Mouse (Mus musculus): ENCODE results near the gene Ceacam3. TPM values are rescaled to one million over a fixed set of nuclear protein-coding genes. Genes with fewer than 3 reads are reported as not detected.
"Not testable (repeated sequence)": the region's sequence is repeated elsewhere in the genome, so short reads cannot be mapped to it uniquely, and the experiment has no call there.

The Ceacam3 gene
- total RNA-seq (2017), result not detected in 2 replicates

GRCm38 (mm10) chr7:17149931-17150330 lies at the start of gene Ceacam3:
Ceacam3 (plus strand) TSS chr7:17150282.
- ATAC-seq (ENCODE audit: extremely low read depth, insufficient number of reproducible peaks, low FRiP score, poor library complexity, severe bottlenecking), result no peak

GRCm38 (mm10) chr7:17101631-17102030 lies 48.5 kb upstream of the Ceacam3 start:
- not testable (repeated sequence) for ATAC-seq (ENCODE audit: extremely low read depth, insufficient number of reproducible peaks, low FRiP score, poor library complexity, severe bottlenecking)

GRCm38 (mm10) chr7:17135307-17135706 lies 14.8 kb upstream of the Ceacam3 start:
- ATAC-seq (ENCODE audit: extremely low read depth, insufficient number of reproducible peaks, low FRiP score, poor library complexity, severe bottlenecking), result no peak

GRCm38 (mm10) chr7:17155634-17156033 lies 5.6 kb downstream of the Ceacam3 start:
- ATAC-seq (ENCODE audit: extremely low read depth, insufficient number of reproducible peaks, low FRiP score, poor library complexity, severe bottlenecking), result no peak

GRCm38 (mm10) chr7:17156885-17157677 lies 7.0 kb downstream of the Ceacam3 start:
- no peak for ATAC-seq (ENCODE audit: extremely low read depth, insufficient number of reproducible peaks, low FRiP score, poor library complexity, severe bottlenecking)

- no peak for ATAC-seq (ENCODE audit: extremely low read depth, insufficient number of reproducible peaks, low FRiP score, poor library complexity, severe bottlenecking)
Measured at GRCm38 (mm10) chr7:17159011-17159410, 8.9 kb downstream of the Ceacam3 start.

- ATAC-seq (ENCODE audit: extremely low read depth, insufficient number of reproducible peaks, low FRiP score, poor library complexity, severe bottlenecking), result no peak
Measured at GRCm38 (mm10) chr7:17171827-17172226, 21.7 kb downstream of the Ceacam3 start.

- no peak for ATAC-seq (ENCODE audit: extremely low read depth, insufficient number of reproducible peaks, low FRiP score, poor library complexity, severe bottlenecking)
Measured at GRCm38 (mm10) chr7:17203177-17203576, 53.1 kb downstream of the Ceacam3 start, which contains the start of gene Psg29. Psg29 (plus strand) TSS chr7:17203477.

GRCm38 (mm10) chr7:17205530-17206184 lies 55.6 kb downstream of the Ceacam3 start:
- ATAC-seq (ENCODE audit: extremely low read depth, insufficient number of reproducible peaks, low FRiP score, poor library complexity, severe bottlenecking), result no peak

Other genes with a start within 250 kb of the Ceacam3 start
- gene Ptgir, start 243.8 kb upstream of the Ceacam3 start, total RNA-seq (2017), result 1.7 and 2.8 TPM in 2 replicates
- 230 and 273 TPM in 2 replicates for gene Calm3, start 226.2 kb upstream of the Ceacam3 start, total RNA-seq (2017)
- gene Pnmal2, start 205.6 kb upstream of the Ceacam3 start, total RNA-seq (2017), result not detected in 2 replicates
- gene Pnmal1, start 190.6 kb upstream of the Ceacam3 start, total RNA-seq (2017), result 0.12 TPM in 1 of 2 replicates, not detected in the other
- gene Gm42372, start 167.2 kb upstream of the Ceacam3 start, total RNA-seq (2017), result 0.35 and 0.49 TPM in 2 replicates
- gene Ccdc8, start 157.6 kb upstream of the Ceacam3 start, total RNA-seq (2017), result not detected in 2 replicates
- gene Ppp5c, start 122.4 kb upstream of the Ceacam3 start, total RNA-seq (2017), result 50.3 and 54.0 TPM in 2 replicates
- gene Hif3a, start 87.9 kb upstream of the Ceacam3 start, total RNA-seq (2017), result not detected in 2 replicates
- gene Psg16, start 76.2 kb upstream of the Ceacam3 start, total RNA-seq (2017), result 0.35 and 0.74 TPM in 2 replicates
- gene Psg29, start 53.2 kb downstream of the Ceacam3 start, total RNA-seq (2017), result not detected in 2 replicates